22 mouse cellular contexts compared by ENCODE assay signal in genomic region chr11:11678972-11679371, GRCm38 (mm10). TPM values are rescaled to one million over a fixed set of nuclear protein-coding genes. Genes with fewer than 3 reads are reported as not detected.
DNase-seq lines count a peak whose midpoint lies in the region; ATAC-seq lines count a peak whose summit lies in the region.
"Had no signal": no experiment of that assay in that cellular context is flagged by ENCODE, and none has a peak within 500 bp of the region (broad histone marks: within the 10 kb centered on the region; RNA-seq: fewer than 3 reads in every experiment).

No protein-coding gene starts in this region.

- H3K9ac ChIP-seq in liver, embryonic 12.5 days = peak overlapping the region; percentile 51
- H3K9ac ChIP-seq: embryonic facial prominence, embryonic 15.5 days; forebrain, embryonic 15.5 days; hindbrain, embryonic 15.5 days; midbrain, embryonic 15.5 days; neural tube, embryonic 13.5 days had no signal

- H3K9me3 ChIP-seq in liver, embryonic 12.5 days (replicated peaks) = no peaks in the 10 kb centered on the region
- H3K9me3 ChIP-seq: embryonic facial prominence, embryonic 15.5 days; forebrain, embryonic 15.5 days; hindbrain, embryonic 15.5 days; midbrain, embryonic 15.5 days; neural tube, embryonic 13.5 days had no signal

- peaks cover 18% of the 10 kb centered on the region for H3K4me1 ChIP-seq in liver, embryonic 12.5 days
- H3K4me1 ChIP-seq: embryonic facial prominence, embryonic 15.5 days; forebrain, embryonic 15.5 days; hindbrain, embryonic 15.5 days; midbrain, embryonic 15.5 days; neural tube, embryonic 13.5 days had no signal

- ATAC-seq in liver, embryonic 12.5 days = peak; percentile 72
- ATAC-seq in hematopoietic stem cell, adult 5-6 weeks (replicated peaks in 1 of 2; ENCODE audit: insufficient read depth in 1 of 2, low FRiP score in 2 of 2, low TSS enrichment in 1 of 2, low read depth in 1 of 2, poor library complexity in 2 of 2, severe bottlenecking in 2 of 2) = peak; percentile 48 to 65; a peak in 2 of 4 replicates
- ATAC-seq in megakaryocyte-erythroid progenitor cell, adult 5-6 weeks (replicated peaks; ENCODE audit: low FRiP score, low TSS enrichment, poor library complexity, severe bottlenecking) = peak; percentile 80
- ATAC-seq: forebrain, embryonic 15.5 days; midbrain, embryonic 15.5 days had no signal

- no peak for DNase-seq in liver
- no peak for DNase-seq in cerebellum, postnatal 25 days
- no peak for DNase-seq in ovary, adult 18-20 months (ENCODE audit: low spot score)
- DNase-seq in neural tube, embryonic 10.5 days (ENCODE audit: extremely low spot score, low spot score) = no peak
- no peak for DNase-seq in cerebellum, adult 18-20 months
- DNase-seq: gastrocnemius, adult 2 months; heart, postnatal 14 days; kidney, adult 2 months; kidney, postnatal 25 days; lung, adult 18-20 months had no signal

- H3K27ac ChIP-seq in liver, embryonic 12.5 days = no peak overlapping the region
- H3K27ac ChIP-seq: embryonic facial prominence, embryonic 15.5 days; forebrain, embryonic 15.5 days; gastrocnemius, adult 2 months; hindbrain, embryonic 15.5 days; macrophage; midbrain, embryonic 15.5 days; neural tube, embryonic 13.5 days had no signal

- peaks cover 7% of the 10 kb centered on the region for H3K27me3 ChIP-seq in liver, embryonic 12.5 days (replicated peaks)

- 24% methylated on average over 6 of the region's 6 CpGs for WGBS in liver, embryonic 12.5 days (ENCODE audit: insufficient replicate concordance)

- no peak overlapping the region for H3K4me3 ChIP-seq in liver, embryonic 12.5 days
- H3K4me3 ChIP-seq: embryonic facial prominence, embryonic 15.5 days; forebrain, embryonic 15.5 days; gastrocnemius, adult 2 months; hindbrain, embryonic 15.5 days; midbrain, embryonic 15.5 days; neural tube, embryonic 13.5 days had no signal

- H3K4me2 ChIP-seq in liver, embryonic 12.5 days = peak overlapping the region; percentile 41
- H3K4me2 ChIP-seq: embryonic facial prominence, embryonic 15.5 days; forebrain, embryonic 15.5 days; hindbrain, embryonic 15.5 days; midbrain, embryonic 15.5 days; neural tube, embryonic 13.5 days had no signal

- no peaks in the 10 kb centered on the region for H3K36me3 ChIP-seq in liver, embryonic 12.5 days
- H3K36me3 ChIP-seq: embryonic facial prominence, embryonic 15.5 days; forebrain, embryonic 15.5 days; hindbrain, embryonic 15.5 days; midbrain, embryonic 15.5 days; neural tube, embryonic 13.5 days had no signal

RNA-seq across cellular contexts. Expression of gene Ikzf1, which starts 5.8 kb away (rescaled TPM):
- 59.1 and 61.0 TPM in 2 replicates for polyA plus RNA-seq in liver, embryonic 12.5 days (2016; fragmentation: Nextera tagmentation; extraction: Ambion mirVana)
- 100 and 110 TPM in 2 replicates for total RNA-seq in hematopoietic stem cell, adult 5-6 weeks (2017)
- 259 and 321 TPM in 2 replicates for total RNA-seq in megakaryocyte-erythroid progenitor cell, adult 5-6 weeks (2014; fragmentation: Nextera tagmentation)
- total RNA-seq in megakaryocyte-erythroid progenitor cell, adult 5-6 weeks (2017) = 239 and 294 TPM in 2 replicates

RNA-seq across cellular contexts. Expression of gene 4930512M02Rik, which starts 51.3 kb away (rescaled TPM):
- not detected in 2 replicates for polyA plus RNA-seq in liver, embryonic 12.5 days (2016; fragmentation: Nextera tagmentation; extraction: Ambion mirVana)
- not detected in 2 replicates for total RNA-seq in hematopoietic stem cell, adult 5-6 weeks (2017)
- not detected in 2 replicates for total RNA-seq in megakaryocyte-erythroid progenitor cell, adult 5-6 weeks (2014; fragmentation: Nextera tagmentation)
- not detected in 2 replicates for total RNA-seq in megakaryocyte-erythroid progenitor cell, adult 5-6 weeks (2017)
- total RNA-seq: gastrocnemius, adult 2 months; heart, postnatal 14 days; layer of hippocampus, postnatal 14 days; left cerebral cortex, postnatal 36 days had no signal
- polyA plus RNA-seq: cortical plate, adult 2 months; embryonic facial prominence, embryonic 15.5 days; forebrain, embryonic 15.5 days; hindbrain, embryonic 15.5 days; kidney, adult 2 months; macrophage; midbrain, embryonic 15.5 days; neural tube, embryonic 13.5 days had no signal
